Mouse (Mus musculus) MEL (cell line): ENCODE data around the gene Hmgb2. TPM values are rescaled to one million over a fixed set of nuclear protein-coding genes. Genes with fewer than 3 reads are reported as not detected.

Experiments used
- DNase-seq: peaks from one replicate; pipeline ENCODE4 v3.0.0; 2011; ENCODE audit warnings: low read depth, low spot score
- H3K27ac ChIP-seq: 2 replicates; pipeline ENCODE4 v1.5.1; 2012; ENCODE audit warnings: low read depth, mild to moderate bottlenecking, control low read depth, low read length, moderate library complexity; ENCODE audit not compliant: control insufficient read depth
- H3K27me3 ChIP-seq, 2 experiments: fragments of 150-350 bp in 1 of 2; sonication (generic) in 1 of 2; 2 replicates each; pipeline ENCODE4 v1.6.1; 2012; ENCODE audit warnings: low read length in 2 of 2, mild to moderate bottlenecking in 2 of 2, improper control_type of control experiment in 1 of 2, moderate library complexity in 1 of 2; ENCODE audit not compliant: insufficient read depth in 2 of 2, control insufficient read depth in 1 of 2
- H3K36me3 ChIP-seq, 2 experiments: 2 replicates each; pipeline ENCODE4 v1.6.1; 2012 to 2014; ENCODE audit warnings: low read length in 2 of 2, improper control_type of control experiment in 1 of 2, inconsistent platforms in 1 of 2, mild to moderate bottlenecking in 1 of 2; ENCODE audit not compliant: insufficient read depth in 2 of 2, control insufficient read depth in 1 of 2
- H3K4me1 ChIP-seq, 2 experiments: fragments of 150-350 bp in 1 of 2; sonication (generic) in 1 of 2; 2 replicates each; pipeline ENCODE4 v1.6.1; 2012; ENCODE audit warnings: low read length in 2 of 2, improper control_type of control experiment in 1 of 2, mild to moderate bottlenecking in 1 of 2; ENCODE audit not compliant: insufficient read depth in 2 of 2, control insufficient read depth in 1 of 2
- H3K4me3 ChIP-seq, 2 experiments: fragments of 150-350 bp in 1 of 2; sonication (generic) in 1 of 2; 2 replicates each; pipeline ENCODE4 v1.5.1; 2012; ENCODE audit warnings: low read depth in 2 of 2, low read length in 2 of 2, mild to moderate bottlenecking in 2 of 2, moderate library complexity in 2 of 2, control low read depth in 1 of 2, improper control_type of control experiment in 1 of 2; ENCODE audit not compliant: control insufficient read depth in 1 of 2, insufficient read depth in 1 of 2
- H3K79me2 ChIP-seq: 2 replicates; pipeline ENCODE4 v1.6.1; 2012; ENCODE audit warnings: mild to moderate bottlenecking, low read length, moderate library complexity; ENCODE audit not compliant: control insufficient read depth, poor library complexity, insufficient read depth
- H3K9ac ChIP-seq: 2 replicates; pipeline ENCODE4 v1.6.1; 2012; ENCODE audit warnings: low read depth, mild to moderate bottlenecking, control low read depth, low read length, moderate library complexity; ENCODE audit not compliant: control insufficient read depth, poor library complexity, severe bottlenecking
- H3K9me3 ChIP-seq: fragments of 150-350 bp; sonication (generic); replicated peaks from 2 replicates; pipeline ENCODE4 v1.6.1; 2012; ENCODE audit warnings: mild to moderate bottlenecking, low read length, improper control_type of control experiment, moderate library complexity; ENCODE audit not compliant: insufficient read depth
- BHLHE40 ChIP-seq: IDR thresholded peaks from 2 replicates; pipeline ENCODE4 v1.6.1; 2012; ENCODE audit warnings: low read depth, mild to moderate bottlenecking, inconsistent platforms, low read length, improper control_type of control experiment, borderline replicate concordance
- CHD2 ChIP-seq: IDR thresholded peaks from 2 replicates; pipeline ENCODE4 v1.6.1; 2011; ENCODE audit warnings: low read length, improper control_type of control experiment
- CTCF ChIP-seq, 3 experiments: IDR thresholded peaks in 2 of 3; conservative IDR thresholded peaks in 1 of 3; 2 replicates each; pipeline ENCODE4 v1.5.1; 2011 to 2012; ENCODE audit warnings: low read length in 3 of 3, low read depth in 2 of 3, mild to moderate bottlenecking in 2 of 3, improper control_type of control experiment in 1 of 3, inconsistent platforms in 1 of 3, mixed read lengths in 1 of 3, moderate library complexity in 1 of 3; ENCODE audit not compliant: control insufficient read depth in 1 of 3, insufficient read depth in 1 of 3, poor library complexity in 1 of 3, severe bottlenecking in 1 of 3
- E2F4 ChIP-seq: IDR thresholded peaks from 2 replicates; pipeline ENCODE4 v1.6.1; 2011; ENCODE audit warnings: low read depth, low read length, improper control_type of control experiment, borderline replicate concordance
- EP300 ChIP-seq, 2 experiments: IDR thresholded peaks; 2 replicates each; pipeline ENCODE4 v1.6.1; 2011; ENCODE audit warnings: improper control_type of control experiment in 2 of 2, low read length in 2 of 2, low read depth in 1 of 2, mild to moderate bottlenecking in 1 of 2
- ETS1 ChIP-seq: IDR thresholded peaks from 2 replicates; pipeline ENCODE4 v1.6.1; 2012; ENCODE audit warnings: low read depth, mild to moderate bottlenecking, inconsistent platforms, low read length, improper control_type of control experiment, moderate library complexity
- GABPA ChIP-seq: IDR thresholded peaks from 2 replicates; pipeline ENCODE4 v1.6.1; 2012; ENCODE audit warnings: low read depth, mild to moderate bottlenecking, inconsistent platforms, low read length, improper control_type of control experiment, moderate library complexity
- GATA1 ChIP-seq: IDR thresholded peaks from 2 replicates; pipeline ENCODE4 v1.6.1; 2011; ENCODE audit warnings: low read depth, low read length, improper control_type of control experiment
- HCFC1 ChIP-seq: IDR thresholded peaks from 2 replicates; pipeline ENCODE4 v1.6.1; 2012; ENCODE audit warnings: low read depth, mild to moderate bottlenecking, inconsistent platforms, low read length, improper control_type of control experiment, moderate library complexity
- JUND ChIP-seq: IDR thresholded peaks from 2 replicates; pipeline ENCODE4 v1.6.1; 2011; ENCODE audit warnings: low read depth, mild to moderate bottlenecking, improper control_type of control experiment, low read length
- KAT2A ChIP-seq: conservative IDR thresholded peaks from 2 replicates; pipeline ENCODE4 v1.6.1; 2012; ENCODE audit warnings: low read depth, low read length, improper control_type of control experiment, inconsistent platforms
- MAFK ChIP-seq: IDR thresholded peaks from 2 replicates; pipeline ENCODE4 v1.6.1; 2011; ENCODE audit warnings: low read depth, mild to moderate bottlenecking, low read length, improper control_type of control experiment, borderline replicate concordance
- MAZ ChIP-seq: IDR thresholded peaks from 2 replicates; pipeline ENCODE4 v1.6.1; 2012; ENCODE audit warnings: low read depth, mild to moderate bottlenecking, inconsistent platforms, low read length, improper control_type of control experiment
- MEF2A ChIP-seq: IDR thresholded peaks from 2 replicates; pipeline ENCODE4 v1.6.1; 2014; ENCODE audit warnings: low read depth, mild to moderate bottlenecking, inconsistent platforms, low read length, improper control_type of control experiment; ENCODE audit not compliant: poor library complexity, insufficient replicate concordance, severe bottlenecking; ENCODE audit errors: extremely low read depth
- MXI1 ChIP-seq: IDR thresholded peaks from 2 replicates; pipeline ENCODE4 v1.6.1; 2011; ENCODE audit warnings: mild to moderate bottlenecking, low read depth, low read length, improper control_type of control experiment
- MYB ChIP-seq: IDR thresholded peaks from 2 replicates; pipeline ENCODE4 v1.6.1; 2011; ENCODE audit warnings: mild to moderate bottlenecking, low read depth, low read length, improper control_type of control experiment
- MYC ChIP-seq: IDR thresholded peaks from 2 replicates; pipeline ENCODE4 v1.6.1; 2011; ENCODE audit warnings: low read depth, mild to moderate bottlenecking, low read length, improper control_type of control experiment, moderate library complexity
- POLR2A ChIP-seq, 2 experiments: IDR thresholded peaks; 2 replicates each; pipeline ENCODE4 v1.6.1; 2011 to 2012; ENCODE audit warnings: low read length in 2 of 2, mild to moderate bottlenecking in 2 of 2, control low read depth in 1 of 2, improper control_type of control experiment in 1 of 2, low read depth in 1 of 2, moderate library complexity in 1 of 2; ENCODE audit not compliant: control insufficient read depth in 1 of 2, insufficient read depth in 1 of 2, poor library complexity in 1 of 2
- POLR2AphosphoS2 ChIP-seq: IDR thresholded peaks from 2 replicates; pipeline ENCODE4 v1.6.1; 2011; ENCODE audit warnings: low read length, improper control_type of control experiment
- POLR2AphosphoS5 ChIP-seq: IDR thresholded peaks from 2 replicates; pipeline ENCODE4 v1.6.1; 2012; ENCODE audit warnings: low read depth, borderline replicate concordance, mild to moderate bottlenecking, inconsistent platforms, low read length, moderate library complexity, mixed read lengths
- RAD21 ChIP-seq: IDR thresholded peaks from 2 replicates; pipeline ENCODE4 v1.6.1; 2011; ENCODE audit warnings: mild to moderate bottlenecking, low read depth, low read length, improper control_type of control experiment
- RCOR1 ChIP-seq: IDR thresholded peaks from 2 replicates; pipeline ENCODE4 v1.6.1; 2012; ENCODE audit warnings: low read depth, mild to moderate bottlenecking, inconsistent platforms, low read length, improper control_type of control experiment
- SIN3A ChIP-seq: IDR thresholded peaks from 2 replicates; pipeline ENCODE4 v1.6.1; 2012; ENCODE audit warnings: low read length, improper control_type of control experiment, inconsistent platforms
- TCF12 ChIP-seq: IDR thresholded peaks from 2 replicates; pipeline ENCODE4 v1.6.1; 2014; ENCODE audit warnings: low read depth, mild to moderate bottlenecking, inconsistent platforms, low read length, improper control_type of control experiment, moderate library complexity
- UBTF ChIP-seq: IDR thresholded peaks from 2 replicates; pipeline ENCODE4 v1.6.1; 2012; ENCODE audit warnings: low read depth, mild to moderate bottlenecking, inconsistent platforms, low read length, improper control_type of control experiment, moderate library complexity, borderline replicate concordance; ENCODE audit not compliant: insufficient read depth
- USF1 ChIP-seq: IDR thresholded peaks from 2 replicates; pipeline ENCODE4 v1.6.1; 2014; ENCODE audit warnings: low read depth, mild to moderate bottlenecking, inconsistent platforms, low read length, improper control_type of control experiment, moderate library complexity
- ZC3H11A ChIP-seq: IDR thresholded peaks from 2 replicates; pipeline ENCODE4 v1.6.1; 2012; ENCODE audit warnings: low read depth, mild to moderate bottlenecking, inconsistent platforms, low read length, improper control_type of control experiment
- ZNF384 ChIP-seq: IDR thresholded peaks from 2 replicates; pipeline ENCODE4 v1.6.1; 2012; ENCODE audit warnings: low read depth, mild to moderate bottlenecking, inconsistent platforms, low read length, improper control_type of control experiment
- polyA plus RNA-seq, 2 experiments: library from polyadenylated mRNA; stranded (reverse) in 1 of 2; unstranded in 1 of 2; fragments of >175 nt in 1 of 2; fragments of >200 nt in 1 of 2; gene quantifications; 2 replicates each; pipeline versions ENCODE4 v1.2.1 to v1.2.4; 2012; ENCODE audit warnings: low replicate concordance in 2 of 2, low read depth in 1 of 2; ENCODE audit not compliant: insufficient read length in 2 of 2, insufficient read depth in 1 of 2, missing spikeins in 1 of 2
- total RNA-seq: library from RNA; depleted of rRNA; stranded (reverse); fragments of 300-350 nt; gene quantifications from 2 replicates; pipeline ENCODE4 v1.2.3, GENCODE M21; 2012

Gene Hmgb2
- total and polyA plus RNA-seq, 3 experiments, result 126 to 399 (median 220) TPM

- peak; percentile 68 for DNase-seq
- Histone ChIP-seq H3K9me3 (no peaks in the 10 kb centered on the region), H3K36me3 (peaks cover 2 to 15% of the 10 kb centered on the region in 2 experiments), H3K27me3 (no peaks in the 10 kb centered on the region), H3K4me3 (peak overlapping the region; percentile 82 to 96), H3K9ac (peak overlapping the region; percentile 79), H3K27ac (peak overlapping the region; percentile 83), H3K79me2 (peaks cover 17% of the 10 kb centered on the region), H3K4me1 (peaks cover 9 to 14% of the 10 kb centered on the region in 2 experiments)
- TF ChIP-seq UBTF (0 out of 2 replicates have a peak, but pooled peaks have one; percentile 10), GABPA (no peak)
These were observed 24.9 kb upstream of the Hmgb2 start for GRCm38 (mm10) chr8:57486491-57487440.

GRCm38 (mm10) chr8:57487441-57488155 is 24.1 kb upstream of the Hmgb2 start, which contains the start of gene Sap30:
TSS of gene Sap30 (minus strand) at chr8:57487860.
- Histone ChIP-seq H3K4me3 (peak within 1 kb of the TSS; percentile 82 to 96), H3K4me1 (peaks cover 11 to 20% of the 10 kb centered on the region in 2 experiments), H3K36me3 (peaks cover 0 to 22% of the 10 kb centered on the region in 2 experiments), H3K27me3 (no peaks in the 10 kb centered on the region), H3K9ac (peak within 1 kb of the TSS; percentile 79), H3K9me3 (no peaks in the 10 kb centered on the region), H3K27ac (peak within 1 kb of the TSS; percentile 83), H3K79me2 (peaks cover 17% of the 10 kb centered on the region)
- DNase-seq, result peak; percentile 99
- TF ChIP-seq MAFK (no peak), CTCF (IDR thresholded peaks at IDR 0.05 in 2 of 3, conservative IDR thresholded peaks at IDR 0.05 in 1 of 3; ENCODE audit: control insufficient read depth in 1 of 3, insufficient read depth in 1 of 3, low read depth in 2 of 3, low read length in 3 of 3, poor library complexity in 1 of 3, severe bottlenecking in 1 of 3) (no peak), USF1 (no peak), CHD2 (no peak), MAZ (no peak; the same call in 1 of the 2 replicates), E2F4 (no peak), KAT2A (peak; percentile 75; the same call in 1 of the 2 replicates), EP300 (IDR thresholded peaks at IDR 0.05; ENCODE audit: low read depth in 1 of 2, low read length in 2 of 2) (no peak; a peak in 1 of 4 replicates), MEF2A (no peak), ETS1 (no peak; the same call in 1 of the 2 replicates), MXI1 (peak; percentile 94), MYC (peak; percentile 55; the same call in 1 of the 2 replicates), POLR2AphosphoS2 (peak; percentile 60; the same call in 1 of the 2 replicates), RCOR1 (no peak), ZNF384 (peak; percentile 99), JUND (no peak), BHLHE40 (no peak), MYB (0 out of 2 replicates have a peak, but pooled peaks have one; percentile 37), RAD21 (no peak), POLR2A (IDR thresholded peaks at IDR 0.05; ENCODE audit: control insufficient read depth in 1 of 2, insufficient read depth in 1 of 2, low read depth in 1 of 2, low read length in 2 of 2, poor library complexity in 1 of 2) (peak; percentile 49 to 74), POLR2AphosphoS5 (no peak), HCFC1 (peak; percentile 97), ZC3H11A (no peak), SIN3A (peak; percentile 79), GATA1 (no peak), TCF12 (peak; percentile 67; the same call in 1 of the 2 replicates)
